8 mouse cellular contexts compared by ENCODE assay signal in the genomic region with DNA sequence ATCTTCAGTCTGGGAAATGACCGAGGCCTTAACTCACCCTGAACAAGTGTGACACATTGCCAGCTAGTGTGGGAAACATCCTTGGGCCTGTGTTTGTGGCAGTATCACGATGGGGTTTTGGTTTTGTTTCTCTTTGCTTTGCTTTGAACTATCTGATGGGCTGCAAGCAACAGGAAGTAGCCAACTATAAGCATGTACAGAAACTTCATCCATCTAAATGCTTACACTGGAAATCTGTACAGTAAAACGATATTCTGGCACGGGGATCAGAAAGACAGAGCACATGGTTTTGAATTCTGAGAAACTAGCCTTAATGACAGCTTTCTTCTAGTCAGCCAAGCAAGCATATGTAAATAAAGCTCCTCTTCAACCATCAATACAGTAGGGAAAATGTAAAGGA. TPM values are rescaled to one million over a fixed set of nuclear protein-coding genes. Genes with fewer than 3 reads are reported as not detected.
A peak's percentile ranks its signal among the peaks of the same experiment; 100 is the strongest.
DNase-seq lines count a peak whose midpoint lies in the region; ATAC-seq and TF ChIP-seq lines count a peak whose summit lies in the region.

No protein-coding gene starts in this region.

- no peaks in the 10 kb centered on the region for H3K9me3 ChIP-seq in hindbrain, embryonic 11.5 days (ENCODE audit: control insufficient read depth, low read length)

- no peaks in the 10 kb centered on the region for H3K36me3 ChIP-seq in hindbrain, embryonic 11.5 days (ENCODE audit: control insufficient read depth, insufficient read depth, low read length)
- 0 out of 2 replicates have a peak, but pooled peaks cover 1% of the 10 kb centered on the region for H3K36me3 ChIP-seq in macrophage (ENCODE audit: inconsistent target)

- 4% methylated on average over 4 of the region's 4 CpGs for WGBS in lung, adult 2 months
- 29% methylated on average over 4 of the region's 4 CpGs for WGBS in hindbrain, embryonic 11.5 days
- 7% methylated on average over 4 of the region's 4 CpGs for WGBS in macrophage (ENCODE audit: missing documents)

- H3K4me3 ChIP-seq in lung, adult 2 months (replicated peaks; ENCODE audit: extremely low read depth, low read depth, low read length) = peak overlapping the region; percentile 77
- peak overlapping the region; percentile 48 for H3K4me3 ChIP-seq in hindbrain, embryonic 11.5 days (ENCODE audit: low read depth, low read length)
- H3K4me3 ChIP-seq in macrophage (ENCODE audit: inconsistent target) = peak overlapping the region; percentile 65

- no peak for TF ChIP-seq POLR2A in lung, adult 2 months (IDR thresholded peaks at IDR 0.05; ENCODE audit: borderline replicate concordance, extremely low read depth, low read depth, low read length)

- no peaks in the 10 kb centered on the region for H3K27me3 ChIP-seq in hindbrain, embryonic 11.5 days (ENCODE audit: control insufficient read depth, insufficient read depth, low read length)

- DNase-seq in lung, adult 2 months = no peak
- no peak for DNase-seq in lung, postnatal 25 days (ENCODE audit: low spot score)
- DNase-seq in c-Kit-positive CD71-positive TER-119-negative erythroid progenitor cells, embryonic 14.5 days (ENCODE audit: low read depth) = peak; percentile 23
- no peak for DNase-seq in hindbrain, embryonic 11.5 days (ENCODE audit: low spot score)
- DNase-seq in layer of hippocampus, postnatal 36 days = no peak
- no peak for DNase-seq in urinary bladder, adult 2 months (ENCODE audit: low spot score)

- no peak for TF ChIP-seq CTCF in lung, adult 2 months (IDR thresholded peaks at IDR 0.05; ENCODE audit: insufficient read depth, low read length)

- H3K9ac ChIP-seq in hindbrain, embryonic 11.5 days (ENCODE audit: low read depth, low read length) = peak overlapping the region; percentile 63

- ATAC-seq in hindbrain, embryonic 11.5 days (ENCODE audit: low FRiP score) = no peak
- ATAC-seq in erythroid progenitor cell, adult 5-6 weeks (replicated peaks; ENCODE audit: low FRiP score, poor library complexity, severe bottlenecking) = no peak

- peaks cover 2% of the 10 kb centered on the region; the same call in 1 of the 2 replicates for H3K4me1 ChIP-seq in lung, adult 2 months (ENCODE audit: control insufficient read depth, insufficient read depth, low read length)
- no peaks in the 10 kb centered on the region for H3K4me1 ChIP-seq in hindbrain, embryonic 11.5 days (replicated peaks; ENCODE audit: control insufficient read depth, insufficient read depth, low read length)

- H3K4me2 ChIP-seq in hindbrain, embryonic 11.5 days (replicated peaks; ENCODE audit: low read depth, low read length) = peak overlapping the region; percentile 55

- H3K79me2 ChIP-seq in macrophage (ENCODE audit: inconsistent target) = peaks cover 5% of the 10 kb centered on the region; the same call in 1 of the 2 replicates

- H3K27ac ChIP-seq in hindbrain, embryonic 11.5 days (ENCODE audit: low read depth, low read length) = no peak overlapping the region
- H3K27ac ChIP-seq in macrophage = peak overlapping the region; percentile 54

RNA-seq across cellular contexts. Expression of a gene that starts 0.6 kb away (rescaled TPM):
- polyA plus RNA-seq in lung, adult 2 months (2012; rRNA removed) = 0.45 and 0.57 TPM in 2 replicates
- polyA plus RNA-seq in hindbrain, embryonic 11.5 days (2014; fragmentation: Nextera tagmentation; extraction: Ambion mirVana) = 20.2 and 20.7 TPM in 2 replicates
- 1 to 10 TPM in 15 of 26 experiments, under 1 TPM in 9, not detected in 2; 0.17 to 4.1 (median 1.4) TPM for total RNA-seq in macrophage (2018; cell fraction: chromatin; rRNA removed)
- 1 to 10 TPM; 1.1 to 4.2 (median 2.1) TPM for total RNA-seq in macrophage (2018; cell fraction: cytosol; rRNA removed)
- 1 to 10 TPM in 18 of 26 experiments, under 1 TPM in 7, not detected in 1; 0.23 to 7.9 (median 1.4) TPM for total RNA-seq in macrophage (2018; cell fraction: nucleus; rRNA removed)
- 0.89 to 9.2 TPM (median 3.4 TPM) in 3 replicates for polyA plus RNA-seq in macrophage (2018)
- total RNA-seq in erythroid progenitor cell, adult 5-6 weeks (2015; ENCODE audit: low replicate concordance) = 13.7 and 18.9 TPM in 2 replicates
- 6.8 and 16.6 TPM in 2 replicates for total RNA-seq in erythroid progenitor cell, adult 5-6 weeks (2017; ENCODE audit: low replicate concordance)
- total RNA-seq in layer of hippocampus, postnatal 36 days (2021) = 1 to 10 TPM; 1.6 to 1.7 TPM
- polyA plus RNA-seq in urinary bladder, adult 2 months (2012; rRNA removed) = 1.7 TPM in 2 replicates

RNA-seq across cellular contexts. Expression of a gene that starts 0.8 kb away (rescaled TPM):
- polyA plus RNA-seq in lung, adult 2 months (2012; rRNA removed) = 1.8 and 3.2 TPM in 2 replicates
- polyA plus RNA-seq in hindbrain, embryonic 11.5 days (2014; fragmentation: Nextera tagmentation; extraction: Ambion mirVana) = 36.1 and 38.7 TPM in 2 replicates
- total RNA-seq in macrophage (2018; cell fraction: chromatin; rRNA removed) = 10 to 100 TPM; 13.7 to 92.3 (median 35.6) TPM
- 10 to 100 TPM in 7 of 26 experiments, 1 to 10 TPM in 19; 2.1 to 14.9 (median 6.1) TPM for total RNA-seq in macrophage (2018; cell fraction: cytosol; rRNA removed)
- total RNA-seq in macrophage (2018; cell fraction: nucleus; rRNA removed) = 10 to 100 TPM; 11.6 to 53.7 (median 28.4) TPM
- 5.7 to 8.1 TPM (median 7.4 TPM) in 3 replicates for polyA plus RNA-seq in macrophage (2018)
- total RNA-seq in erythroid progenitor cell, adult 5-6 weeks (2015; ENCODE audit: low replicate concordance) = 28.1 and 38.1 TPM in 2 replicates
- 20.0 and 45.6 TPM in 2 replicates for total RNA-seq in erythroid progenitor cell, adult 5-6 weeks (2017; ENCODE audit: low replicate concordance)
- total RNA-seq in layer of hippocampus, postnatal 36 days (2021) = 10 to 100 TPM; 21.8 to 25.7 TPM
- 8.8 and 10.2 TPM in 2 replicates for polyA plus RNA-seq in urinary bladder, adult 2 months (2012; rRNA removed)

RNA-seq across cellular contexts. Expression of a gene that starts 48.2 kb away (rescaled TPM):
- not detected in 2 replicates for polyA plus RNA-seq in lung, adult 2 months (2012; rRNA removed)
- 0.49 and 1.1 TPM in 2 replicates for polyA plus RNA-seq in hindbrain, embryonic 11.5 days (2014; fragmentation: Nextera tagmentation; extraction: Ambion mirVana)
- total RNA-seq in macrophage (2018; cell fraction: chromatin; rRNA removed) = not detected
- total RNA-seq in macrophage (2018; cell fraction: cytosol; rRNA removed) = not detected
- total RNA-seq in macrophage (2018; cell fraction: nucleus; rRNA removed) = not detected
- polyA plus RNA-seq in macrophage (2018) = not detected in 3 replicates
- total RNA-seq in erythroid progenitor cell, adult 5-6 weeks (2015; ENCODE audit: low replicate concordance) = not detected in 2 replicates
- total RNA-seq in erythroid progenitor cell, adult 5-6 weeks (2017; ENCODE audit: low replicate concordance) = not detected in 2 replicates
- not detected for total RNA-seq in layer of hippocampus, postnatal 36 days (2021)
- not detected in 2 replicates for polyA plus RNA-seq in urinary bladder, adult 2 months (2012; rRNA removed)
